9 mouse cellular contexts compared by ENCODE assay signal in genomic region chr10:12726041-12726608, GRCm38 (mm10).
DNase-seq lines count a peak whose midpoint lies in the region; ATAC-seq lines count a peak whose summit lies in the region.
"Had no signal": no experiment of that assay in that cellular context is flagged by ENCODE, and none has a peak within 500 bp of the region (broad histone marks: within the 10 kb centered on the region; RNA-seq: fewer than 3 reads in every experiment).

No protein-coding gene starts in this region.

- intact Hi-C loops in heart, postnatal 10 days (cut with DNase I): no loop called here

- WGBS in kidney, embryonic 14.5 days: 67% methylated on average over 13 of the region's 13 CpGs
- 55% methylated on average over 13 of the region's 13 CpGs for WGBS in hindbrain, embryonic 10.5 days
- WGBS in large intestine, adult 2 months: 39% methylated on average over 13 of the region's 13 CpGs

- no peak for ATAC-seq in kidney, embryonic 14.5 days (ENCODE audit: low FRiP score, low TSS enrichment)

- H3K4me1 ChIP-seq in kidney, embryonic 14.5 days (ENCODE audit: control insufficient read depth, insufficient read depth, low read length): peaks cover 26% of the 10 kb centered on the region
- peaks cover 26% of the 10 kb centered on the region for H3K4me1 ChIP-seq in hindbrain, embryonic 10.5 days (replicated peaks)

- H3K27ac ChIP-seq in kidney, embryonic 14.5 days (ENCODE audit: low read depth, low read length): no peak overlapping the region
- H3K27ac ChIP-seq in hindbrain, embryonic 10.5 days: peak overlapping the region; percentile 56; the same call in 1 of the 2 replicates

- no peaks in the 10 kb centered on the region for H3K27me3 ChIP-seq in kidney, embryonic 14.5 days (ENCODE audit: control insufficient read depth, insufficient read depth, low read length)
- no peaks in the 10 kb centered on the region for H3K27me3 ChIP-seq in hindbrain, embryonic 10.5 days (ENCODE audit: insufficient read depth, poor library complexity, severe bottlenecking)
- H3K27me3 ChIP-seq: CH12.LX had no signal

- H3K4me3 ChIP-seq in kidney, embryonic 14.5 days (ENCODE audit: low read length): no peak overlapping the region
- H3K4me3 ChIP-seq in hindbrain, embryonic 10.5 days: no peak overlapping the region

- peak; percentile 75 for DNase-seq in kidney, adult 11 months
- no peak for DNase-seq in hindbrain, embryonic 10.5 days (ENCODE audit: low spot score)
- DNase-seq in large intestine, adult 2 months (ENCODE audit: low read depth, low spot score): peak; percentile 99
- DNase-seq in retina, postnatal 1 day: peak; percentile 59
- no peak for DNase-seq in spleen, postnatal 36 days (ENCODE audit: low spot score in 2 of 2)
- DNase-seq in adrenal gland, adult (ENCODE audit: inconsistent age in 2 of 2, low spot score in 1 of 2): no peak
- no peak for DNase-seq in heart, postnatal 10 days

- H3K36me3 ChIP-seq in kidney, embryonic 14.5 days (ENCODE audit: control insufficient read depth, insufficient read depth, low read length): peaks cover 20% of the 10 kb centered on the region; the same call in 1 of the 2 replicates
- peaks cover 23% of the 10 kb centered on the region for H3K36me3 ChIP-seq in hindbrain, embryonic 10.5 days

- H3K9ac ChIP-seq in kidney, embryonic 14.5 days (ENCODE audit: low read depth, low read length): no peak overlapping the region

- no peaks in the 10 kb centered on the region for H3K9me3 ChIP-seq in kidney, embryonic 14.5 days (ENCODE audit: control insufficient read depth, low read length)
- no peaks in the 10 kb centered on the region for H3K9me3 ChIP-seq in hindbrain, embryonic 10.5 days

- H3K4me2 ChIP-seq in kidney, embryonic 14.5 days (replicated peaks; ENCODE audit: low read depth, low read length): no peak overlapping the region

Comparison
In these comparisons a context has a peak if more than half of its experiments do, and no peak if none do; other contexts are left out.
1. DNase-seq: peak in kidney, adult 11 months (single experiment), large intestine, adult 2 months (single experiment) and retina, postnatal 1 day (single experiment); none in hindbrain, embryonic 10.5 days (single experiment), spleen, postnatal 36 days (0 of 2), adrenal gland, adult (0 of 2) and heart, postnatal 10 days (0 of 2).